Mouse (Mus musculus): ENCODE data around the gene Sh3gl3. TPM values are rescaled to one million over a fixed set of nuclear protein-coding genes. Genes with fewer than 3 reads are reported as not detected.

The Sh3gl3 gene
- polyA plus RNA-seq, 1 experiment from 2014 or later: 58.0 TPM

GRCm38 (mm10) chr7:82236899-82237162 is 63.2 kb downstream of the Sh3gl3 start:
- H3K36me3 ChIP-seq: no peaks in the 10 kb centered on the region
- no peaks in the 10 kb centered on the region for H3K9me3 ChIP-seq
- 82% methylated on average over 4 of the region's 4 CpGs for WGBS
- no peak overlapping the region for H3K27ac ChIP-seq (replicated peaks)
- no peak for ATAC-seq (ENCODE audit: low read depth)
- no peak overlapping the region for H3K4me2 ChIP-seq
- H3K27me3 ChIP-seq: no peaks in the 10 kb centered on the region
- no peak overlapping the region for H3K9ac ChIP-seq
- H3K4me1 ChIP-seq (replicated peaks): peaks cover 13% of the 10 kb centered on the region
- no peak overlapping the region for H3K4me3 ChIP-seq

GRCm38 (mm10) chr7:82240424-82241240 is 67.0 kb downstream of the Sh3gl3 start:
- Histone ChIP-seq H3K36me3 (no peaks in the 10 kb centered on the region), H3K4me1 (replicated peaks) (no peaks in the 10 kb centered on the region), H3K4me2 (no peak overlapping the region), H3K27ac (replicated peaks) (no peak overlapping the region), H3K9ac (no peak overlapping the region), H3K27me3 (no peaks in the 10 kb centered on the region), H3K4me3 (no peak overlapping the region), H3K9me3 (no peaks in the 10 kb centered on the region)
- no peak for ATAC-seq (ENCODE audit: low read depth)
- 72% methylated on average over 8 of the region's 8 CpGs for WGBS

- H3K27ac ChIP-seq (replicated peaks): no peak overlapping the region
- H3K4me1 ChIP-seq (replicated peaks): no peaks in the 10 kb centered on the region
- no peak overlapping the region for H3K9ac ChIP-seq
- no peak overlapping the region for H3K4me3 ChIP-seq
- no peaks in the 10 kb centered on the region for H3K9me3 ChIP-seq
- no peak for ATAC-seq (ENCODE audit: low read depth)
- no peaks in the 10 kb centered on the region for H3K36me3 ChIP-seq
- no peaks in the 10 kb centered on the region for H3K27me3 ChIP-seq
- WGBS: 84% methylated on average over 3 of the region's 3 CpGs
- H3K4me2 ChIP-seq: no peak overlapping the region
Measured at GRCm38 (mm10) chr7:82244701-82245100, 71.1 kb downstream of the Sh3gl3 start.

GRCm38 (mm10) chr7:82248953-82249695 is 75.5 kb downstream of the Sh3gl3 start:
- H3K9ac ChIP-seq: no peak overlapping the region
- no peaks in the 10 kb centered on the region for H3K9me3 ChIP-seq
- ATAC-seq (ENCODE audit: low read depth): no peak
- H3K4me2 ChIP-seq: no peak overlapping the region
- H3K4me3 ChIP-seq: no peak overlapping the region
- no peaks in the 10 kb centered on the region for H3K4me1 ChIP-seq (replicated peaks)
- H3K27me3 ChIP-seq: no peaks in the 10 kb centered on the region
- 73% methylated on average over 10 of the region's 10 CpGs for WGBS
- H3K27ac ChIP-seq (replicated peaks): no peak overlapping the region
- H3K36me3 ChIP-seq: no peaks in the 10 kb centered on the region

GRCm38 (mm10) chr7:82253309-82253708 is 79.7 kb downstream of the Sh3gl3 start:
- H3K9ac ChIP-seq: no peak overlapping the region
- ATAC-seq (ENCODE audit: low read depth): no peak
- H3K27ac ChIP-seq (replicated peaks): no peak overlapping the region
- WGBS: 89% methylated on average over 1 of the region's 1 CpGs
- no peaks in the 10 kb centered on the region for H3K9me3 ChIP-seq
- H3K36me3 ChIP-seq: no peaks in the 10 kb centered on the region
- H3K4me3 ChIP-seq: no peak overlapping the region
- H3K4me2 ChIP-seq: no peak overlapping the region
- no peaks in the 10 kb centered on the region for H3K27me3 ChIP-seq
- no peaks in the 10 kb centered on the region for H3K4me1 ChIP-seq (replicated peaks)

GRCm38 (mm10) chr7:82256936-82257335 is 83.3 kb downstream of the Sh3gl3 start:
- Histone ChIP-seq H3K9ac (no peak overlapping the region), H3K36me3 (no peaks in the 10 kb centered on the region), H3K4me2 (no peak overlapping the region), H3K27ac (replicated peaks) (no peak overlapping the region), H3K4me1 (replicated peaks) (no peaks in the 10 kb centered on the region), H3K9me3 (no peaks in the 10 kb centered on the region), H3K27me3 (no peaks in the 10 kb centered on the region), H3K4me3 (no peak overlapping the region)
- ATAC-seq (ENCODE audit: low read depth): no peak
- WGBS: 83% methylated on average over 6 of the region's 6 CpGs

GRCm38 (mm10) chr7:82257530-82257929 is 83.9 kb downstream of the Sh3gl3 start:
- H3K9me3 ChIP-seq: no peaks in the 10 kb centered on the region
- no peak overlapping the region for H3K4me3 ChIP-seq
- H3K27me3 ChIP-seq: no peaks in the 10 kb centered on the region
- ATAC-seq (ENCODE audit: low read depth): no peak
- H3K36me3 ChIP-seq: no peaks in the 10 kb centered on the region
- WGBS: 90% methylated on average over 4 of the region's 4 CpGs
- no peak overlapping the region for H3K4me2 ChIP-seq
- H3K27ac ChIP-seq (replicated peaks): no peak overlapping the region
- no peaks in the 10 kb centered on the region for H3K4me1 ChIP-seq (replicated peaks)
- no peak overlapping the region for H3K9ac ChIP-seq

GRCm38 (mm10) chr7:82260210-82260609 is 86.6 kb downstream of the Sh3gl3 start:
- ATAC-seq (ENCODE audit: low read depth): no peak
- no peaks in the 10 kb centered on the region for H3K9me3 ChIP-seq
- no peaks in the 10 kb centered on the region for H3K36me3 ChIP-seq
- H3K4me3 ChIP-seq: no peak overlapping the region
- H3K4me2 ChIP-seq: no peak overlapping the region
- no peak overlapping the region for H3K27ac ChIP-seq (replicated peaks)
- H3K9ac ChIP-seq: no peak overlapping the region
- no peaks in the 10 kb centered on the region for H3K27me3 ChIP-seq
- H3K4me1 ChIP-seq (replicated peaks): no peaks in the 10 kb centered on the region
- 80% methylated on average over 6 of the region's 6 CpGs for WGBS

GRCm38 (mm10) chr7:82263141-82263540 is 89.5 kb downstream of the Sh3gl3 start:
- H3K9me3 ChIP-seq: no peaks in the 10 kb centered on the region
- no peaks in the 10 kb centered on the region for H3K27me3 ChIP-seq
- H3K4me2 ChIP-seq: no peak overlapping the region
- H3K4me1 ChIP-seq (replicated peaks): no peaks in the 10 kb centered on the region
- H3K4me3 ChIP-seq: no peak overlapping the region
- no peak overlapping the region for H3K9ac ChIP-seq
- WGBS: 18% methylated on average over 8 of the region's 8 CpGs
- H3K27ac ChIP-seq (replicated peaks): no peak overlapping the region
- ATAC-seq (ENCODE audit: low read depth): no peak
- no peaks in the 10 kb centered on the region for H3K36me3 ChIP-seq

GRCm38 (mm10) chr7:82264119-82264518 is 90.5 kb downstream of the Sh3gl3 start:
- Histone ChIP-seq H3K27ac (replicated peaks) (no peak overlapping the region), H3K9me3 (no peaks in the 10 kb centered on the region), H3K4me2 (no peak overlapping the region), H3K4me1 (replicated peaks) (no peaks in the 10 kb centered on the region), H3K36me3 (no peaks in the 10 kb centered on the region), H3K4me3 (no peak overlapping the region), H3K9ac (no peak overlapping the region), H3K27me3 (no peaks in the 10 kb centered on the region)
- no peak for ATAC-seq (ENCODE audit: low read depth)
- WGBS: 56% methylated on average over 2 of the region's 2 CpGs

- ATAC-seq (ENCODE audit: low read depth): no peak
- Histone ChIP-seq H3K4me1 (replicated peaks) (no peaks in the 10 kb centered on the region), H3K27ac (replicated peaks) (no peak overlapping the region), H3K27me3 (no peaks in the 10 kb centered on the region), H3K36me3 (no peaks in the 10 kb centered on the region), H3K9ac (no peak overlapping the region), H3K4me3 (no peak overlapping the region), H3K4me2 (no peak overlapping the region), H3K9me3 (no peaks in the 10 kb centered on the region)
- WGBS: 84% methylated on average over 4 of the region's 4 CpGs
Measured at GRCm38 (mm10) chr7:82265365-82265764, 91.7 kb downstream of the Sh3gl3 start.

GRCm38 (mm10) chr7:82269948-82270347 is 96.3 kb downstream of the Sh3gl3 start:
- WGBS: 10% methylated on average over 1 of the region's 1 CpGs
- Histone ChIP-seq H3K27ac (replicated peaks) (no peak overlapping the region), H3K9me3 (no peaks in the 10 kb centered on the region), H3K4me2 (no peak overlapping the region), H3K9ac (no peak overlapping the region), H3K4me3 (no peak overlapping the region), H3K4me1 (replicated peaks) (no peaks in the 10 kb centered on the region), H3K36me3 (no peaks in the 10 kb centered on the region), H3K27me3 (no peaks in the 10 kb centered on the region)
- ATAC-seq (ENCODE audit: low read depth): no peak

GRCm38 (mm10) chr7:82271742-82272141 is 98.1 kb downstream of the Sh3gl3 start:
- no peak overlapping the region for H3K9ac ChIP-seq
- no peak overlapping the region for H3K27ac ChIP-seq (replicated peaks)
- no peaks in the 10 kb centered on the region for H3K36me3 ChIP-seq
- H3K4me3 ChIP-seq: no peak overlapping the region
- no peak overlapping the region for H3K4me2 ChIP-seq
- no peaks in the 10 kb centered on the region for H3K4me1 ChIP-seq (replicated peaks)
- H3K9me3 ChIP-seq: no peaks in the 10 kb centered on the region
- H3K27me3 ChIP-seq: no peaks in the 10 kb centered on the region
- WGBS: 90% methylated on average over 5 of the region's 5 CpGs
- ATAC-seq (ENCODE audit: low read depth): no peak
